Mouse (Mus musculus): ENCODE data around the gene 9130409I23Rik. TPM values are rescaled to one million over a fixed set of nuclear protein-coding genes. Genes with fewer than 3 reads are reported as not detected.

9130409I23Rik gene
- polyA plus RNA-seq, 1 experiment from 2014 or later = 0.08 TPM

Other genes with a start within 250 kb of the 9130409I23Rik start
- 1,997 and 2,057 TPM in 2 replicates for gene H3f3a, start 237.3 kb upstream of the 9130409I23Rik start, polyA plus RNA-seq (2016; fragmentation: Nextera tagmentation; extraction: Ambion mirVana)
- 39.2 and 39.4 TPM in 2 replicates for gene Sde2, start 200.1 kb upstream of the 9130409I23Rik start, polyA plus RNA-seq (2016; fragmentation: Nextera tagmentation; extraction: Ambion mirVana)
- gene Lefty2, start 158.1 kb upstream of the 9130409I23Rik start, polyA plus RNA-seq (2016; fragmentation: Nextera tagmentation; extraction: Ambion mirVana) = not detected in 2 replicates
- 146 and 150 TPM in 2 replicates for gene Pycr2, start 146.9 kb upstream of the 9130409I23Rik start, polyA plus RNA-seq (2016; fragmentation: Nextera tagmentation; extraction: Ambion mirVana)
- 4.7 and 7.1 TPM in 2 replicates for gene Lefty1, start 116.2 kb upstream of the 9130409I23Rik start, polyA plus RNA-seq (2016; fragmentation: Nextera tagmentation; extraction: Ambion mirVana)
- 6.5 and 6.6 TPM in 2 replicates for gene Tmem63a, start 108.9 kb upstream of the 9130409I23Rik start, polyA plus RNA-seq (2016; fragmentation: Nextera tagmentation; extraction: Ambion mirVana)
- gene Ephx1, start 30.3 kb upstream of the 9130409I23Rik start, polyA plus RNA-seq (2016; fragmentation: Nextera tagmentation; extraction: Ambion mirVana) = 2.1 and 2.2 TPM in 2 replicates
- gene Nvl, start 93.0 kb downstream of the 9130409I23Rik start, polyA plus RNA-seq (2016; fragmentation: Nextera tagmentation; extraction: Ambion mirVana) = 19.6 and 20.0 TPM in 2 replicates
- gene Cnih4, start 93.5 kb downstream of the 9130409I23Rik start, polyA plus RNA-seq (2016; fragmentation: Nextera tagmentation; extraction: Ambion mirVana) = 56.4 and 62.1 TPM in 2 replicates
- gene Wdr26, start 160.8 kb downstream of the 9130409I23Rik start, polyA plus RNA-seq (2016; fragmentation: Nextera tagmentation; extraction: Ambion mirVana) = 52.5 and 56.7 TPM in 2 replicates